Mouse (Mus musculus) gonadal fat pad, adult 2 months (tissue): ENCODE data around the gene A630095N17Rik. TPM values are rescaled to one million over a fixed set of nuclear protein-coding genes. Genes with fewer than 3 reads are reported as not detected.

Experiments
- DNase-seq: peaks from one replicate; pipeline ENCODE4 v3.0.0-alpha.2; 2012; ENCODE audit warnings: low read depth
- polyA plus RNA-seq: library from polyadenylated mRNA; depleted of rRNA; stranded (reverse); fragments of >200 nt; gene quantifications from 2 replicates; pipeline ENCODE4 v1.2.3, GENCODE M21; 2012

Gene A630095N17Rik
- polyA plus RNA-seq, 1 experiment = not detected

DNA sequence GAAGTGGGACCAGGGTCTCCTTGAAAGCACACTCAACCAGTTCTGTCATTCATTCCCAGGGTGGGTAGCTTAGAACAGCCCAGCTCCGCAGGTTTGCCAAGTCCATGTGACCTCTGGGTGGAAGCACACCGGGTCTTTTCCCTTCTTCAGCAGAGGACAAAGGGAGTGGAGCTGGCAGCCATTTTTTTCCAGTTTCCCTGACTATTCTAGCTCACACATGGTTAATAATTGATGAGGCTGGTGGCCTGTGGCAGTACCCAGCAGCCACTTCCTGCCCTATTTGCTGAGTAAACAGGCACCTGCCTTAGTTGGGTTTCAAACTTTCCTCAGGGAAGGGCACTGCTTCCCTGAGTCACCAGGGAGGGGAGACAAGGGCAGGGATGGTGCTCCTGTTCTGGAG lies 17.5 kb downstream of the A630095N17Rik start:
- DNase-seq = no peak

DNA sequence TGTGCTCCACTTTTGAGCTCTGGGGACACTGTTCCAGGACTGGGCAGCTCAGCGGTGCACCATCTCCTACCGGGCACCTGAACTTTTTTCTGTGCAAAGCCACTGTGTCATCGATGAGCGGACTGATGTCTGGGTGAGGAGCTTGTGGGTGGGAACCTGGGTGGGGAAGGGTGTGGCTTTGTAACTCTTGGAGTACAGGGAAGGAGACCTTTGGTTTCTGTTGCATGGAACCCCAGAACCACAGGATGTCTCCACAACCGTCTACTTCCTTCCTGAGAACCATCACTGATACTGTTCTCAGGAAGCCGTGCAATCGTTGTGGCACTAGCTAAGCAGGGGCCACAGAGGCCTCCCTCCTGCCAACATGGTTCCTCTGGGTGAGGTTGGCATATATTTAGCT lies 18.8 kb downstream of the A630095N17Rik start:
- DNase-seq = no peak

DNA sequence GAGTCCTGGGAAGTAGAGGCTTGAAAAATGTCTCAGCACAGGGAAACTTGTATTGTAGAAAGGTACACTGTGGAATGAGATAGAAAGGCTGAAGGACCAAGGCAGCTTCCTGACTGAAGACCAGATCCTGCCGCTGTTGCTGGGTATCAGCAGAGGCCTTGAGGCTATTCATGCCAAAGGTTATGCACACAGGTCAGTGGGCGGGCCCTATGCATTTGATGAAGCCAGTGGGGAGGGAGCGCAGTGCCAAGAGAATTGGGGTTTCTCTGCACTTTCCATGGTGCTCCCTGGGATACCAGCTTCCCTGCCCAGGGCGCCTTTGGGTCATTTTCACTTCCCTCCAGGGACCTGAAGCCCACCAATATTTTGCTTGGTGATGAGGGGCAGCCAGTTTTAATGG lies 19.4 kb downstream of the A630095N17Rik start:
- DNase-seq = no peak

DNA sequence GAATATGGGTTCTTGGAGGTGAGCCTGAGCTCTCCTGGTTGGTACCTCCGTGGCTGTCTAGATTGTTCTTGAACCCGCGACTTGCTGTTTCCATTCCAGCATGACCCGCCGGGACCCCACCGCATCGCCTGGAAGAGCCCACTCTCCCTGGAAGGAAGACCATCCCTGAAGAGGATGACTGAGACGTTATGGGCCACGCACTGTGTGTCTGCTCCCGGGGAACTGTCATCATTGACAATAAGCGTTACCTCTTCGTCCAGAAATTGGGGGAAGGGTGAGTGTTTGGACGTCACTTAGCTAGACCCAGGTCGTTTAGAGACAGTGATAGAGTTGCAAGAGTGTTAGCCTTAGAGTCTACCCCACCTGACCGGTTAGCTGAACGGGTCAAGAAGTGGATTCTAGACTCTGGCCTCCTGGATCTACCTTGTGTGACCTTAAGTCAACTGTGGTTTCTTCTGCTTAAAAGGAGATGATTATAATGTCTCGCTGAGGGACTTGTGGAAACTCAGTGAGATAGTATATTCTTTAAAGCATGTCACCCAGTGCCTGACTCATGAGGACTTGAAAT lies 20.7 kb downstream of the A630095N17Rik start:
- no peak for DNase-seq

DNA sequence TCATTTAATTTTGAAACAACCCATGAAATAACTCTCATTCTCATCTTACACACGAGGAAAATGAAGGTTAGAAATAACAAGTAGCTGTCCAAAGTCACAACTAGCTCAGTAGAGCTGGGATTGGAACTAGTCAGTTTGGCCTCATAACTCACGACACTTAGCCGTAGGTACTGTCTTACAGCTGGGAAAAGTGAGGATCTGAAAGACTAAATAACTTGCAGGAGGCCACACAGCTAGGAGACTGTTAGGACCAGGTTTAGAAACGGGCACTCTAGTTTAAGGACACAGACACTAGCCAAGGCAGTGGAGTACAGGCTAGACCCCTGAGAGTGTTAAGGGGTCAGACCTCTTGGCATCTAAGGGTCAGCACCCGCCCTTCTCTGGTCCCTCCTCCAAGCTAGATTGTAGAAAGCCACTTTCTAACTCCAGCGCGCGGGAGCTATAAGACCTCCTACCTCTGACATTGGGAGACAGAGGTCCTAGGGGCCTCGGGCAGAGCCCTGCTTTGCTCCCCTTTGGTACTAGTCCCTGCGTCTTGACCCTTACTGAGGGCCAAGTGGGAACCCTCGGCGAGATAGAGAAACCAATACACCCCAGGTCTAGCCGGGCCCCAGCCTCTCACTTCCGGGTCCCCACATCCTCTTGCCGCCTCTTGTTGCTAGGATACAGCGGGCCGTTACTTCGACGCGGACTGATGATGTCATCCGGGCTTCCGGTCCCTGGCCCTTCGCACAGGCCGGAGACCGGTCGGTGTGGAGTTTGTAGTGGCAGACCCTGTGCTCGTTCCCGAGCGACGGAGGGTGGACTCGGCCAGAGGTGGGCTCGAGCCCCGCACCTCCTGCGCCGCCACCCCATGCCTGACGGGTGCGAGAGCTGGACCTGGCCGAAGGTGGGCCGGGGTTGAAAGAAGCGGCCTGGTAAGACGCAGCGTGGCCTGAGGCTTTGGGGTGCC lies 21.5 kb downstream of the A630095N17Rik start, which contains the start of the genes Glb1l and Stk16:
Gene Glb1l (minus strand): TSS at position 678 of the 952 bp plus-strand sequence.
Gene Stk16 (plus strand): TSS at position 703 of the 952 bp plus-strand sequence.
- no peak for DNase-seq

DNA sequence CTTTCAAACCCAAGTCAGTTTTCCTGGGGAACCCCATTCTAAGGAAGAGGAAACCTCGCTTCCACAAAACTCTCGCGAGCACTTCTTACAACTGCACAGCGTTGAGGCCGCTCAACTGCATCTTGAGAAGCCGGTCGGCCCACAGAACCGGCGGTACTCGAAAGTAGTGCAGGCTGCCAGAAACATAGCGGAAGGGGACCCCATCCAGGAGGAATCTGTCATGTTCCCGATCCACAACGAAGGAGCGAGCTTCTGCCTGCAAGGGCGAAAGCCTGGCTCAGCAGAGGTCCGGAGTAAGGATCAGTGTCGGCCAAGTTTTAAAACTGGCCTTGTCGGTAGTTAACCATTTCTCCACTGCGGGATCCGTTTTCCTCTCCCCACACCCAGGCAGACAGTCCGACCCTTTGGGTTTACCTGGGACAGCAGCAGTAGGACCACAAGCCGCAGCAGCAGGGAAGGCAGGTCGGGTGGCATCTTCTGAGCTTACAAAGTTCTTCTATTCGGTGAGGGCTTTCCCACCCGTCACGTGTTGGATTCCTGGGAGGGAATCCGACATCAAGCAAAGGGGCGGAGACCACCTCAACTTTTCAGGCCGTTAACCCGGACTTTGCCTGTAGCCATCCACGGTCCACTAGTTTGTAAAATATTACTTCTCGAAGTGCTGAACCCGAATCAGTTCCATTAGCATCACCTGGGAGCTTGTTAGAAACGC lies 22.8 kb downstream of the A630095N17Rik start:
- DNase-seq = no peak

DNA sequence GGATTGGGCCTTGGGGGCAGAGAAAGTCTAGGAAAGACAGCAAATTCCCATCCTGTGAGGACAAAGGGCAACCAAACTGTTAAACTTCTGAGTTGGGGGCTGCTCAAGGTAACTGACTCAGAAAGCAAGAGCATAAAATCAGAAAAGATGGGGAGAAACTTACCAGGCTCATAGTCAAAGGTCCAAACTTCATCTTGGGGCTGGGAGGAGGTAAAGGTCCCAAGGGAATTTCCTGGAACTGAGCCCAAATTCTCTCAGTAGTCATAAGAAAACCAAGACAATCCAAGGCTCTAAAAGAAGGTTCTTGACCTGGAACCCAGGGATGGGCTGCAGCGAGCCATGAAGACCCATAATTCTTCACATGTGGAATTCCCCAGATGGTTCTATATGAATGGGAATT lies 30.7 kb downstream of the A630095N17Rik start:
- DNase-seq = no peak

DNA sequence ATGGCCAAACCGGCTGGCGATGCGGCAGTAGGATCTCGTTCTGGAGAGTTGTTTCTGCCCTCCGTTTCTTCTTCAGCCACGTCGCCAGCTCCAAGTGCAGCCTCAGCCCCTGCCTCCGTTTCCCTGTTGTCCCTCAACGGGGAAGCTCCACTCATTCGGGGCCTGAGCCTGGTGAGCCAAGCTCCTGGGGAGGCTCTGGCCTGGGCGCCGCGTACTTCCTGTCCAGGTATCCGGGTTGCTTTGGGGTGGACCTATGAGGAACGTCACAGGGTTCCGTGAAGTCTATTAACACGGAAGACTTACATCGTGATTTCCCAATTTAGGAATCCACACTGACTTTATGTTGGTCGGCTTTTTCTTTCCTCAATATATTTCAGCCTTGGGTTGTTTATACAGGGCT lies 39.5 kb downstream of the A630095N17Rik start:
- DNase-seq = no peak

DNA sequence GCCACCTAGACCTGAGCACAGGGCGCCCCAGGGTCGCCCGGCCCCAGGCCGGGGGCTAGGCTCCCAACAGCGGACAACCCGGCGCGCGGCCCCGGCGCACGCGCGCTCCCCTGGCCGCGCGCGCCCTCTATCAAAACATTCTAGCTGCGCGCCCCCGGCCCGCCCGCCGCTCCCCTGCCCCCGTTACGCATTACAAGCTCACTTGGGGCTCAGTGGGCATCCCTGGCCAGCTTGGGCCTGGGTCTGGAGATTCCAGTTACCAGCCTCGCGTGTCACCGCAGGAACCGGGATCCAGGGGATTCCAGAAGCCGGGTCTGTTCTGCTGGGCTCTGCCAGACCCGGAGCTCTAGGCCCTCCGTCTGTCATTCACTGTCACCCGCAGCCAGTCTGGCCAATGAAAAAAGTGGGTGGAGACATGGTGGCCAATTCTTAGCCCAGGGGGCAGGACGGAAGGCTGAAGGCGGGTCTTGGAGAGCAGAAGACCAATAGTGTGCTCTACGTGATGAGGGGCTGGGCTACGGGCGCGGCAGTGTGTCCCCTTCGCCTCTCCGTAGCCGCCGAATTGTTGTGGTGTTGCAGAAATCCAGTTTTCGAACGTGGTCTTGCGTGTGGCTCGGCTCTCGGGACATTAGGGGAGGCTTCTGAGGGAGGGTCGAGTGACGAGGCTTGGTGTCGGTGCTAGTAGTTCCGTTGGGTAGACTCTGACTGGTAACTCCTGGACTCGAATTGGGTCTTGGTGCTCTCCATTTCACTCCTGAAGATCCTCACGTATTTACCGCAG lies 40.1 kb downstream of the A630095N17Rik start, which contains the start of the genes Ankzf1 and Atg9a:
Gene Ankzf1 (plus strand): TSS at position 530 of the 781 bp plus-strand sequence.
Gene Atg9a (minus strand): TSS at position 575 of the 781 bp plus-strand sequence.
- DNase-seq = peak; percentile 92

DNA sequence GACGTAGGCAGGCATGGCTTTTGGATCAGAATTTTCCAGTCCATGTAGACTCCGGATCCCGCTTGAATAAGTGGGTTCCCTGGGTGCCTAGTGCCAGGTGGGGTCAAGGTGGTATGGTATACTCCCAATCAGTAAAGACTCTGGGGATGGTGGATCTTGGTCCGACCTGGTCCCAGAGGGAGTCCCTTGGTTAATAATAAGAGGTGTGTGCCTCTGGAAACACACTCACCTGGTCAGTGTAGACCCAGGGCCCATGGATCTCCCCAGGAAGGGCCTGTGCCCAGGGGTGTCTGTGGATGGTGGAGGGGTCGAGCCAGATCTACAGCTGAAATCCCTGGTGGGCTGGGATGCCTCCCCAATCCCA lies 40.7 kb downstream of the A630095N17Rik start:
- no peak for DNase-seq

DNA sequence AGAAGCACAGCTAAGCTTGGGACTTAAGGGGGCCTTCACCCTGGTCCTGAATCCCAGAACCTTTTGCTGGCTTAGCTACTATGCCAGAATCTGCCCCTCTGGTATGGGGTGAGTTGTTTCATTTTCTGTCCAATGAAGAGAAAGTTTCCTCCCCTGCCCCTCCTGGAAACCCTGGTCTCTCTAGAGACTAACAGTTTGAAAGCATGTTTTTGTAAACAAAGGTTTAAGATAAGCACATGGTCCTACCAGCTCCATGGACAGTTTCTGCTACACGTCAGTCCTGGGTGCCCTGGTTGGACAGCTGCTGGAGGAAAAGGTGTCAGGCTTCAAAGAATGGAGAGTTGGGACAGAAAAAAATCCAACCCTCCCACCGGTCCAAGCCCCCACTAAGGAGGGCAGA lies 41.3 kb downstream of the A630095N17Rik start:
- no peak for DNase-seq

DNA sequence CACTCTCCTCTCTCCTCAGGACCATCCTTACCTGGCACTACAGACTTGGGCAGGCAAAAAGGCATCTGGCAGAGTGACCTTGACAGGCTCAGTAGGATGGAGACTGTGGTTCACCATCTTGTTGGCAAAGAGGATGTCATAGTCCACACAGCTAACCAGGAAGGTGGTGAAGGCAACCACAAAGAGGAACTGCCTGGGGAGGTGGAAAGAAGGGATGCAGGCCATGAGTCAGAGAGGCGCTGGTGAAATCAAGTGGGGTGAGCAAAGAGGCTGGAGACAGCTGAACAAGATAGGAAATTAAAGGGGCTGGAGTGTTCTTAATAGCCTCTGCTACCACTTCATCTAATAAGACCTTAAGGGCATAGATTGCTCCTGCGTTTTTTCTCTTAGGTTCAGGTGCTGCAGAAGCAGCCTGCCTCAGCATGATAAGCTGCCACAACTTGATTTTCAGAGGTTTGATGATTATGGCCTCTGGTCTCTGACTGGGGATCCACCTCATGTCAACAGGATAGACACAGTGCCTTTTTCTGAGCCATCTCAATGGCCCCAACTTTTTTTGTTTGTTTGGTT lies 43.9 kb downstream of the A630095N17Rik start:
- DNase-seq = no peak

DNA sequence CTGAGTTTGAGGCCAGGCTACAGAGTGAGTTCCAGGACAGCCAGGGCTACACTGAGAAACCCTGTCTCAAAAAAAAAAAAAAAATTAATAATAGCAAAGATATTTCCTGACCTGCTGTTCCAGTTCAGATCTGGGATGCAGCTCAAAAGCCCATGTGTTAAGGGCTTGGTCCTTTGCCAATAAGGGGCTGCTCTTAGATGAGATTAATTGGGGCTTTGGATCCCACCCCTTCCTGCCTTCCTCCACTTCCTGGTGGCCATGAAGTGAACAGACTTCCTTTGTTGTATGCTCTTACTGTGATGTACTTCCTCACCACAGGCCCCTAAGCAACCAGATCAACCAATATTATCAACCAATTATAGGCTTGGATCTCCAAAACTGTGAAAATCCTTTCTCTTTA lies 44.8 kb downstream of the A630095N17Rik start:
- DNase-seq = no peak

DNA sequence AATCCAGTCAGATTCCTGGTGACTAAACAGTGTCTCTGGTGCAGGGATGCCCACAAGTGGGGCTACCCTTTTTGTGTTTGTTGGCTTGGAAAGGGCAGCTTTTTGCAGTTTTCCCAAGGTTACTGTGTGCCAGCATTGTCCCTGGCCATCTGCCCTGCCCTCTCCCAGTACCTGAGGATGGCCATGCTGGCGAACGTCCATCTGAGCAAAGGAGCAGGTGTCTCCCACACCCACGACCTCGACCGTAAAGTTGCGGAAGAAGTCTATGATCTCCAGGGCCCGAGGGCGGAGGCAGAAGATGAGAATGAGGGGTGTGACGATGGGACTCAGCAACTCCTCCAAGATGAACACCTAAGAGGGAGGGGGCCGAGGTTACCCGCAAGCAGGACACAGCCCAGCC lies 46.4 kb downstream of the A630095N17Rik start:
- no peak for DNase-seq

DNA sequence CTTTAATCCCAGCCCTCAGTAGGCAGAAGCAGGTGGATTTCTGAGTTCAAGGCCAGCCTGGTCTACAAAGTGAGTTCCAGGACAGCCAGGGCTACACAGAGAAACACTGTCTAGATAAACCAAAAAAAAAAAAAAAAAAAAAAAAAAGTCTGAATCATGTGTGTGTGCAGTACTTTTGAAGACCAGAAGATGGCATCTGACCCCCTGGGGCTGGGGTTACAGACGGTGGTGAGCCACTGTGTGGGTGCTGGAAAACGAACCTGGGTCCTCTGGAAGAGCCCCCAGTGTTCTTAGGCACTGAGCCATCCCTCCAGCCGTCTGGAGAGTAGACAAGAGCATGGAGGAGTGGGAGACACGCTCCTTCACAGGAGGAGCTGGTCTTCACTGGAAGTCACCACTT lies 49.7 kb downstream of the A630095N17Rik start:
- no peak for DNase-seq

DNA sequence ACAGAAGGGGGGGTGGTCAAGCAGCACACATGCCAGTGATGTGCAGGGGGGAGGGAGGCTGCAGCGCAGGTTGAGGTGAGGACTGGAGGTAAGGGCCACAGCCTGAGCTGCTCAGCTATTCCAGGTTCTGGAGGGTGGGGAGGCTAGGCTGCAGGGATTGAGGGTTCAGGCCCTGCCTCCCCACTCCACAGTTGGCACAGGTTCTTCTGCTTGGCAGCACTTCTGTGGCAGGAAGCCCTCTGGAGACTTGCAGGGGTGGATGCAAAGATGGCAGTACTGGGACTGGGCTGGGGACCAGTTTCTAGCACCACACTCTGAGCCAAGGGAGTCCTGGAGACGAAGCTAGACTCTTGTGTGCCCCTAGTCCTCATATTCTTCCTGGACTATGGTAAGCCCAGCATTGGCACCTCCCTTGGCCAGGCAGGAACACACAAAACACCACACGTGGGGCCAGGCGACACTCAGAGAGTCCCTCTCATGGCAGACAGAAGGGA lies 50.5 kb downstream of the A630095N17Rik start:
- no peak for DNase-seq

DNA sequence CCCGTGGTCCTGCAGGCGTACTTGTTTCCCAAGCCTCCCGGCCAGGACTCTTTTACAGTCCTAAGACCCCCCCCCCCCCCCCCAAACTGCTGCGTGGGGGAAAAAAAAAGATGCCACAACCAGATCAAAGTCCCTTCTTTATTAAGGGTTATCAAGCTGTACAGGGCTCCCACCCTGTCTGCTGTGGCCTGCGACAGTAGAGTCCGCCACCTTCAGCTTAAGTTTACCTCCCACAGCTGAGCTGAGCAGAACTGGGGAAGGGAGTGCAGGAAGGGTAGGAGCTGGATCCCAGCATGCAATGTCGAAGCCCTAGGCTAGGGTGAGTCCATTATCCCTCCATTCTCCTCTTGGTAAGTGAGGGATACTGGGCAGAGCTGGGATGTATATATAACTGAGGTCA lies 51.2 kb downstream of the A630095N17Rik start:
- DNase-seq = no peak

DNA sequence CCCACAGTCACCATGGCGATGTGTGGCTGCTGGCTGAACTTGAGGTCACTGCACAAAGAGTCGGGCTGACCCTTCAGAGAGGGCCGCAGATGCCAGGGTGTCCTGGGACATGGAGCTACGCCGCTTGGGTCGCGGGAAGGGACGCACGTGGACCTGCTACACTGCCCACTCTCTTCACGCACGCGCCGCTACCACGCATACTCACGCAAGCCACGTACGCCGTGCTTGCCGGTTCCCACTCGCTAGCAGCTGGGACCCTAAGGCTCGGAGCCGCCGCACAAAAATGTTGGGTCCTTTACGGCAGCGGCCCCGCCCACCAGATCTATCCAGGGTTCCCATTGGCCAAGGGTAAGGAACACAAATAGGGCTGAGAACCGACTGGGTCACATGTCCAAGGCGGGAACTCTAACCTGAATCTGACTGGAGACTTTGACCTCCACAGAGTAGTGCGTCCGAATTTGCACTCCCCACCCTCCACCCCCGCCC lies 51.8 kb downstream of the A630095N17Rik start, which contains the start of gene Abcb6:
Gene Abcb6 (minus strand): TSS at position 288 of the 486 bp plus-strand sequence.
- peak; percentile 38 for DNase-seq

DNA sequence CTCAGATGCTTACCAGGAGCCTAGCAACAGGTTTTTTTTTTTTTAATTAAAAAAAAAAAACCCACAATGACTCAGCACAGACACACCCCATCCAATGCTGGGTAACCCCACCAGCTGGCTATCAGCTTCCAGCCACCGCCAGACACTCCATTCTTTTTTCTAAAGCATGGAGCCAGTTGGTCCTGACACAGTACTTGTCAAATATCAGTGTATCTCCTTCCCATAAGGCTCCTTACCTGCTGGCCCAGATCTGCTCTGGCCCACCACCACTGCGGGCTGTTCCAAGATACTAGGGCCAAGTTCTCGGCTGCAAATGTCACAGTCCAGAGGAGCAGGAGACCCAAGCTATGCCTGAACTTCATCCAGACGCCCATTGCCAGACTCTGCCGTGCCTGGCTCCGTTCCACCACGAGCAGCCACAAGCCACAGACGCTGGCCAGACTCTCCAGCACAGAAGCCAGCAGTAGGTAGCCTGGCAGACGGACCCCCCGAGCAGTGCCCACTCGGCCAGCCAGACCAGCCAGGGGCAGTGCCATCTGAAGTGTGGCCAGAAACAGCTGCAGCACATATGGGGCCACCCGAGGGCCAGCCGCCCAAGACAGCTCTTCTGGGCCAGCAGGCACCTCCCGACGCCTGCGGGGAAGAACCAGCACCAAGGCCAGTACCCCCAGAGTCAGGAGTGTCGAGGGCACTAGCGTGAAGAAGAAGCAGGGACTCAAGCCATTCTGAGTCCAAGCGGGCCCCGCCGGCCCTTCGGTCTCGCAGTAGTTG lies 52.4 kb downstream of the A630095N17Rik start:
- no peak for DNase-seq
